Mouse (Mus musculus) limb, embryonic 10.5 days (tissue): Measurements from ENCODE around the gene Camk1. TPM values are rescaled to one million over a fixed set of nuclear protein-coding genes. Genes with fewer than 3 reads are reported as not detected.

ENCODE experiments used
- DNase-seq: peaks from one replicate; pipeline ENCODE4 v3.0.0-alpha.2; 2017; ENCODE audit warnings: low spot score
- H3K27ac ChIP-seq: fragments of 300-500 bp; sonication (generic); 2 replicates; pipeline ENCODE4 v1.5.1; 2016; ENCODE audit warnings: mild to moderate bottlenecking
- H3K27me3 ChIP-seq: fragments of 300-500 bp; sonication (generic); 2 replicates; pipeline ENCODE4 v1.6.1; 2016; ENCODE audit warnings: low read depth, mild to moderate bottlenecking; ENCODE audit not compliant: poor library complexity, severe bottlenecking
- H3K36me3 ChIP-seq: fragments of 300-500 bp; sonication (generic); 2 replicates; pipeline ENCODE4 v1.6.1; 2016; ENCODE audit warnings: mild to moderate bottlenecking, moderate library complexity
- H3K4me1 ChIP-seq: fragments of 300-500 bp; sonication (generic); 2 replicates; pipeline ENCODE4 v1.6.1; 2016
- H3K4me3 ChIP-seq: fragments of 300-500 bp; sonication (generic); 2 replicates; pipeline ENCODE4 v1.5.1; 2016; ENCODE audit warnings: mild to moderate bottlenecking, moderate library complexity
- H3K9me3 ChIP-seq: fragments of 300-500 bp; sonication (generic); replicated peaks from 2 replicates; pipeline ENCODE4 v1.6.1; 2016; ENCODE audit warnings: mild to moderate bottlenecking
- WGBS: fragments of 180-500 bp; shearing (Covaris S2); methylation state at CpG from one replicate; pipeline ENCODE4 v1.1.7; 2016; 5-methylcytosine and 5-hydroxymethylcytosine counted together
- polyA plus RNA-seq: library from polyadenylated mRNA; unstranded; fragments of >200 nt; fragmentation: Nextera tagmentation; extraction: Ambion mirVana; gene quantifications from 2 replicates; pipeline ENCODE4 v1.2.1, GENCODE M21; 2016

Camk1 gene
- polyA plus RNA-seq, 1 experiment from 2014 or later = 53.9 TPM

DNA sequence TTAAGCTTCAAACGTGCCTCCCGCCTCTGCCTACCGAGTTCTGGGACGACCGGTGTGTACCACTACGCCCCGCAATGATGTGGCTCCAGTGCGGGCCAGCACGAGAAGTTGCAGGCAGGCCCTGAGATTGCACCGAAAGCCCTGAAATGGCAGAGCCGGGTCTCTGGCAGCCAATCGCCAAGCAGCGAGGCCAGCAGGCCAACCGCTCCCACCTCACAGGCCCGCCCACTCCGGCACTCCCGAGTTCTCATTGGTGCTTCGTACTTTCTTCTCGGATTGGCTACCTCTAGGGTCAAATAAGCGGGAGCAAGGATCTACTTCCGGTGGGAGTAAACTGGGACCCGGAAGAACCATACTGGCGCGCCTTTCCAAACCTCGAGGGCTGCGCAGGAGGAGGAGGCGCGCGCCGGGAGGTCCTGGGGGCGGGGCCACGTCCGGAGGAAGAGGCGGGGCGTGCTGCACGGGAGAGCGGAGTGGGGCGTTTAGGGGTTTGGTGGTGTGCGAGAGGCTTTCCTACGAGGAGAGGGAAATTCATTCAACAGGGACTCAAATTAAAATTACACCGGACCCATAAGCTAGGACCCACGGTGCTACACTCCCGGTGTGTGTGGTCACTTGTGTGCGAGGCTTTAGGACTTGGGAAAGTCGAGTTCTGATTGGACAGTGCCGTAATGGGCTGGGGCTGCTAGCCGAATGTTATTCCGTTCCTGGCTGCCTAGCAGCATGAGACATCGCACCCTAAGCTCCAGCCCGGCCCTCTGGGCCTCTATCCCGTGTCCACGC, 17.1 kb downstream of the Camk1 start, which contains the start of gene Ogg1:
Gene Ogg1, plus strand, starts transcription at position 440 of the 783 bp plus-strand sequence.
- peaks cover 66% of the 10 kb centered on the region for H3K36me3 ChIP-seq

GRCm38 (mm10) chr6:113315972-113316371, 27.8 kb downstream of the Camk1 start:
- H3K4me1 ChIP-seq = no peaks in the 10 kb centered on the region
- no peak overlapping the region for H3K27ac ChIP-seq
- no peak overlapping the region for H3K4me3 ChIP-seq
- DNase-seq = no peak
- H3K9me3 ChIP-seq = no peaks in the 10 kb centered on the region
- H3K27me3 ChIP-seq = no peaks in the 10 kb centered on the region
- peaks cover 99% of the 10 kb centered on the region for H3K36me3 ChIP-seq
- 95% methylated on average over 3 of the region's 3 CpGs for WGBS

More for the DNA sequence above, 17.1 kb downstream of the Camk1 start, which contains the start of gene Ogg1:
- peak; percentile 98 for DNase-seq
- Histone ChIP-seq H3K9me3 (no peaks in the 10 kb centered on the region), H3K27ac (peak within 1 kb of the TSS; percentile 87), H3K27me3 (no peaks in the 10 kb centered on the region), H3K4me1 (peaks cover 15% of the 10 kb centered on the region), H3K4me3 (peak within 1 kb of the TSS; percentile 64)
- under 1% methylated on average over 52 of the region's 52 CpGs for WGBS

DNA sequence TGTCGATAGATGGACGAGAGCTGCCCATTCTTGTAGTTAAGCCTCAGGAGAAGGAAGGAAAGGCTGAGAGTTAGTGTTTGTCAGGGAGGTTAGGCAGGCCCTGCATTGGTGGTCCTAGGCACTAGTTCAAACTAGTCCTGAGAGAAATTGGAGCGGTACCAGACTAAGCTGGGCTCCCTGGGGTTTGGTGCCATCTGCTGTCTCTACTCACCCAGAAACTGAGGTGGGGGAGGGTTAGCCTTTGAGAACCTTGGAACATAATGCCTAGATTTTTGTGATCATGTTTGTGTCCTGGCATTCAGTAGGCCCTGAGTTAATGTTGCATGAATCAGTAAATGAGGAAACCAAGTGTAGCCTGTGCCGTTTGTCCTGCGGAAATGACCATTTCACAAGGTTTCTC, 35.6 kb downstream of the Camk1 start:
- Histone ChIP-seq H3K9me3 (no peaks in the 10 kb centered on the region), H3K4me3 (peak overlapping the region; percentile 83), H3K4me1 (peaks cover 13% of the 10 kb centered on the region), H3K27ac (peak overlapping the region; percentile 99; the same call in 1 of the 2 replicates), H3K36me3 (peaks cover 40% of the 10 kb centered on the region), H3K27me3 (no peaks in the 10 kb centered on the region)
- 36% methylated on average over 5 of the region's 5 CpGs for WGBS
- no peak for DNase-seq

- WGBS = under 1% methylated on average over 34 of the region's 34 CpGs
- Histone ChIP-seq H3K4me1 (peaks cover 13% of the 10 kb centered on the region), H3K9me3 (no peaks in the 10 kb centered on the region), H3K4me3 (peak overlapping the region; percentile 83), H3K27ac (peak overlapping the region; percentile 99), H3K27me3 (no peaks in the 10 kb centered on the region), H3K36me3 (peaks cover 35% of the 10 kb centered on the region)
- peak; percentile 54 for DNase-seq
Observed at GRCm38 (mm10) chr6:113307481-113308121, 36.2 kb downstream of the Camk1 start.

DNA sequence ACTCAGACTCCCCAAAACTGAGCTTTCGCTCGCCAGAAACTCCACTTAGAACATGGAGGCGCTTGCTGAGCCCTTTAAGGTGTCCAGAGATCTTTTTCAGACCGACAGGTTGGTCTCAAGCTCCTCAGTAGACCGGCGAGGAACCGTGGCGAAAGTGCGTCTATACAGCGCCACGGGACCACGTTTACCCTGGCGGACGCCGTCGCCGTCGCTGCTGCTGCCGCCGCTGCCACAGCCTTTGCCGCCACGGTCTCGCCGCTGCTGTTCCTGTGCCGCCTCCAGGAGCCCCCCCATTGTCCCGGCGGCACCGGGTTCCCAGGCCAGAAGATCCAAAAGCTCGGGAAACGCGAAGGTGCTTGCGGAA, 36.8 kb downstream of the Camk1 start, which contains the start of gene Brpf1:
Gene Brpf1, plus strand, starts transcription at position 152 of the 364 bp plus-strand sequence.
- Histone ChIP-seq H3K9me3 (no peaks in the 10 kb centered on the region), H3K27me3 (no peaks in the 10 kb centered on the region), H3K27ac (peak within 1 kb of the TSS; percentile 99), H3K4me3 (peak within 1 kb of the TSS; percentile 83), H3K36me3 (peaks cover 29% of the 10 kb centered on the region), H3K4me1 (peaks cover 13% of the 10 kb centered on the region)
- WGBS = under 1% methylated on average over 32 of the region's 32 CpGs
- DNase-seq = no peak

- Histone ChIP-seq H3K36me3 (peaks cover 24% of the 10 kb centered on the region), H3K27ac (peak overlapping the region; percentile 99), H3K9me3 (no peaks in the 10 kb centered on the region), H3K27me3 (no peaks in the 10 kb centered on the region), H3K4me1 (peaks cover 13% of the 10 kb centered on the region), H3K4me3 (peak overlapping the region; percentile 83)
- under 1% methylated on average over 50 of the region's 50 CpGs for WGBS
- peak; percentile 98 for DNase-seq
Observed at GRCm38 (mm10) chr6:113306322-113306985, 37.3 kb downstream of the Camk1 start.

GRCm38 (mm10) chr6:113302258-113302657, 41.5 kb downstream of the Camk1 start:
- Histone ChIP-seq H3K4me3 (no peak overlapping the region), H3K4me1 (no peaks in the 10 kb centered on the region; the same call in 1 of the 2 replicates), H3K27me3 (no peaks in the 10 kb centered on the region), H3K36me3 (no peaks in the 10 kb centered on the region), H3K9me3 (no peaks in the 10 kb centered on the region), H3K27ac (no peak overlapping the region)
- DNase-seq = no peak
- WGBS = 35% methylated on average over 3 of the region's 3 CpGs

DNA sequence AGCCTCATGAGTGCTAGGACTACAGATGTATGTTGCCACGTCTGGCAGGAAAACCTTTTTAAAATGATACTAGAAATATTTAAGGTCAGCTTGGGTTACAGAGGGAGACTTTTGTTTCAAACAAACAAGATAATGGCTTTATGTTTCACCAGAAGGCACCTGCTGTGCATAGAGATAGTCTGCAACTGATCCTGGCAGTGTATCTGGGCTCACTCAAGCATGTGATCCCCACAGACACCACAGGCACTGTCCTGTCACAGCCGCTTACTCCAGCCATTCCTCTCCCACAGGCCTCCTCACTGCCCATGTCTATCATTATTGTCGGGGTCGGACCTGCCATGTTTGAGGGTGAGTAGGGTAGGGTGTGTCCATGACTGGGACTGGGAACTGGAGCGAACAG, 42.4 kb downstream of the Camk1 start:
- H3K9me3 ChIP-seq = no peaks in the 10 kb centered on the region
- H3K4me3 ChIP-seq = no peak overlapping the region
- H3K4me1 ChIP-seq = no peaks in the 10 kb centered on the region; the same call in 1 of the 2 replicates
- no peak for DNase-seq
- H3K27ac ChIP-seq = no peak overlapping the region
- no peaks in the 10 kb centered on the region for H3K36me3 ChIP-seq
- no peaks in the 10 kb centered on the region for H3K27me3 ChIP-seq
- 81% methylated on average over 5 of the region's 5 CpGs for WGBS

- no peaks in the 10 kb centered on the region for H3K4me1 ChIP-seq
- no peaks in the 10 kb centered on the region for H3K27me3 ChIP-seq
- H3K9me3 ChIP-seq = no peaks in the 10 kb centered on the region
- no peak overlapping the region for H3K27ac ChIP-seq
- no peaks in the 10 kb centered on the region for H3K36me3 ChIP-seq
- no peak overlapping the region for H3K4me3 ChIP-seq
- no peak for DNase-seq
- WGBS = 76% methylated on average over 4 of the region's 4 CpGs
Observed at GRCm38 (mm10) chr6:113296639-113297038, 47.1 kb downstream of the Camk1 start.

- no peaks in the 10 kb centered on the region for H3K27me3 ChIP-seq
- H3K9me3 ChIP-seq = no peaks in the 10 kb centered on the region
- no peak for DNase-seq
- 83% methylated on average over 2 of the region's 2 CpGs for WGBS
- H3K4me1 ChIP-seq = no peaks in the 10 kb centered on the region
- no peak overlapping the region for H3K4me3 ChIP-seq
- no peaks in the 10 kb centered on the region for H3K36me3 ChIP-seq
- no peak overlapping the region for H3K27ac ChIP-seq
Observed at GRCm38 (mm10) chr6:113296046-113296445, 47.7 kb downstream of the Camk1 start.

- Histone ChIP-seq H3K4me1 (no peaks in the 10 kb centered on the region), H3K9me3 (no peaks in the 10 kb centered on the region), H3K27ac (no peak overlapping the region), H3K4me3 (no peak overlapping the region), H3K27me3 (no peaks in the 10 kb centered on the region), H3K36me3 (no peaks in the 10 kb centered on the region)
- WGBS = 81% methylated on average over 5 of the region's 5 CpGs
- no peak for DNase-seq
Observed at GRCm38 (mm10) chr6:113292938-113293337, 50.8 kb downstream of the Camk1 start.

- H3K27me3 ChIP-seq = peaks cover 5% of the 10 kb centered on the region
- DNase-seq = no peak
- no peaks in the 10 kb centered on the region for H3K9me3 ChIP-seq
- no peak overlapping the region for H3K4me3 ChIP-seq
- WGBS = 70% methylated on average over 6 of the region's 6 CpGs
- H3K4me1 ChIP-seq = no peaks in the 10 kb centered on the region
- no peaks in the 10 kb centered on the region for H3K36me3 ChIP-seq
- H3K27ac ChIP-seq = no peak overlapping the region
Observed at GRCm38 (mm10) chr6:113290346-113290745, 53.4 kb downstream of the Camk1 start.

DNA sequence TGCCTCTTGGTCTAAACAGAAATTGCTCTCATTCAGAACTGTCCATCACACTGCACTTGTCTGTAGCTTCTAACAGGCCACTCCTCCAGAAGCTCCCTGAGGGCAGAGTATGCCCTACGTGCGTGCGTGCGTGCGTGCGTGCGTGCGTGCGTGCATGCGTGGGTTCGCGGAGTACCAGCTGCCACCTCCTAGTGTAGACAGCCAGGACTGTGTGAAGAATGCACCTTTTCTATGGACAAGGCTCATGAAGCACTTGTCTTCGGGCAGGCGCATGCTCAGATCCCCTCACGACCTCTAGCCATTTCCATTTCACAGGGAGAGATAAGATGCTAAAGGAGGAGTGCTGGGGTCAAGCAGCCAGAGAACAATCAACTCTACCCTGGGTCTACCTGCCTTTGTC, 54.4 kb downstream of the Camk1 start:
- H3K9me3 ChIP-seq = no peaks in the 10 kb centered on the region
- H3K4me1 ChIP-seq = no peaks in the 10 kb centered on the region
- H3K36me3 ChIP-seq = no peaks in the 10 kb centered on the region
- WGBS = 94% methylated on average over 15 of the region's 15 CpGs
- H3K4me3 ChIP-seq = no peak overlapping the region
- DNase-seq = no peak
- no peak overlapping the region for H3K27ac ChIP-seq
- peaks cover 15% of the 10 kb centered on the region for H3K27me3 ChIP-seq
